Mouse (Mus musculus) cerebellum, adult 2 months (tissue): ENCODE measurements around the gene Cfap299. TPM values are rescaled to one million over a fixed set of nuclear protein-coding genes. Genes with fewer than 3 reads are reported as not detected.

Experiments used
- DNase-seq, 2 experiments: peaks; one replicate each; pipeline ENCODE4 v3.0.0; 2021
- H3K27ac ChIP-seq: fragments of 200-500 bp; 2 replicates; pipeline ENCODE4 v1.5.1; 2012; ENCODE audit warnings: low read length, control low read depth, inconsistent platforms; ENCODE audit not compliant: insufficient read depth
- H3K27me3 ChIP-seq: fragments of 200-500 bp; 2 replicates; pipeline ENCODE4 v1.6.1; 2012; ENCODE audit warnings: inconsistent platforms, mild to moderate bottlenecking, low read length, moderate library complexity; ENCODE audit not compliant: control insufficient read depth, insufficient read depth
- H3K4me1 ChIP-seq: fragments of 200-500 bp; 2 replicates; pipeline ENCODE4 v1.6.1; 2011; ENCODE audit warnings: low read length; ENCODE audit not compliant: control insufficient read depth, insufficient read depth
- H3K4me3 ChIP-seq: fragments of 200-500 bp; replicated peaks from 2 replicates; pipeline ENCODE3; 2011; ENCODE audit warnings: mild to moderate bottlenecking, low read depth, low read length, control low read depth; ENCODE audit not compliant: insufficient read depth
- CTCF ChIP-seq: fragments of 200-500 bp; IDR thresholded peaks from 2 replicates; pipeline ENCODE4 v1.5.1; 2011; ENCODE audit warnings: low read depth, mild to moderate bottlenecking, control low read depth, low read length, moderate library complexity, borderline replicate concordance; ENCODE audit not compliant: insufficient read depth
- POLR2A ChIP-seq: fragments of 200-500 bp; IDR thresholded peaks from 2 replicates; pipeline ENCODE4 v1.6.1; 2011; ENCODE audit warnings: low read length, control low read depth, borderline replicate concordance; ENCODE audit not compliant: insufficient read depth
- WGBS: fragments of 180-500 bp; shearing (Covaris S2); methylation state at CpG from one replicate; pipeline ENCODE4 v1.1.7; 2018; 5-methylcytosine and 5-hydroxymethylcytosine counted together
- polyA plus RNA-seq: library from polyadenylated mRNA; depleted of rRNA; stranded (reverse); fragments of >200 nt; gene quantifications from 2 replicates; pipeline ENCODE4 v1.2.3, GENCODE M21; 2012

Cfap299 gene
- polyA plus RNA-seq, 1 experiment = 0.85 TPM

DNA sequence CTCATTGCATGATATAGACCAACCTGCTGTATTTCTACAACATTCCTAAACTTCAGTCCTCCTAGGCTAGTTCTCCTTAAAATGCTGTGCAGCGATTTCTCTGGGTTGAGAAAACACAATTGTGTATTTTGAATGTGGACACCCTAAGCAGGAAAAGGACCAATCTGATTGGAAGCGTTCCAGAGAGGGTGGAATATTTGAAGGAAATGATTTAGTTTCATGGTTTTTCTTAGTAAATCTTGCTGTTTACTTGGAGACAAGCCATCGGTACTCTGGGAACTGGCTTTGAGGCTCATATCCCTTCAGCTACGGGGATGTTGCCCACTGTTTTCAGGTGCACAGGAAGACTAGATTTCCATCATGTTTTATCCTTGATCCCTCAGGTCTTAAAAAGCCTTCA lies 288.3 kb downstream of the Cfap299 start:
- no peak for DNase-seq
- no peak for TF ChIP-seq CTCF
- no peak for TF ChIP-seq POLR2A
- H3K4me3 ChIP-seq = no peak overlapping the region
- H3K27ac ChIP-seq = no peak overlapping the region
- no peaks in the 10 kb centered on the region for H3K27me3 ChIP-seq
- no peaks in the 10 kb centered on the region for H3K4me1 ChIP-seq
- 66% methylated on average over 4 of the region's 4 CpGs for WGBS

DNA sequence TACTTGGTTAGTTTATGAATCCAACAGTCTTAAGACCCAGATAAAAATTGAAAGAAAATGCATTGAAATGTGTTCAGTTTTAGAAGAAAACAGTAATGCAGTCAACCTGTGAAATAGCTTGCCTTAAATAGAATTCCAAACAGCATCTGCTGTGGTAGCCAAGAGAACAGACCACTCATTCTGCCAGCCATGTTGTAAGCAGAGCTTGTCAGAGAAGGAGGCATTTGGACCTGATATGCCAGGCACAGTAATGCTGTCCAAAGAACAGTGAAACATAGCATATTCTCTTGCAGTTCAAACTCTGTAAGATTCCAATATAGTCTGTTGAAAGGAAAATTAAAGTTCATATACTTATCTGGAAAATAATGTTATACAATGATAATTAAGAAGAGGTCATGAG lies 321.2 kb downstream of the Cfap299 start:
- no peak for DNase-seq
- TF ChIP-seq CTCF (no peak), POLR2A (no peak)
- Histone ChIP-seq H3K4me3 (no peak overlapping the region), H3K4me1 (no peaks in the 10 kb centered on the region), H3K27me3 (no peaks in the 10 kb centered on the region), H3K27ac (no peak overlapping the region)

DNA sequence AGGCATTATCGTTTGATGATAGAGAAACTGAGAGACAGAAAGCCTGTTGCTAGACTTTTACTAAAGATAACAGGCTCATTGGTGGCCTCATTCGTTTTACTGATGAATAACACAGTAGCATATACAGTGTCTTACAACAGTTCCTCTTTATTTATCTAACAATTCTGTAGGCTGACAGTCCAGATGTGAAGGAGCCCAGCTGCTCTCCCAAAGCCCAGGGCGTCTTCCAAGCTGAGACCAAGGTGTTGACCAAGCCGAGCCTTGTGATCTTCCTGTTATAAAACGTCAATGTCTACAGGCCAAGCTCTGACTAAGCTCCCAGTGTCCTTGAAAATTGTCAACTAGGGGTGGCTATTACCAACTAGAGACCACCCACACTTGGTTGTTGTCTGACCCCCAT lies 321.9 kb downstream of the Cfap299 start:
- no peak for DNase-seq

DNA sequence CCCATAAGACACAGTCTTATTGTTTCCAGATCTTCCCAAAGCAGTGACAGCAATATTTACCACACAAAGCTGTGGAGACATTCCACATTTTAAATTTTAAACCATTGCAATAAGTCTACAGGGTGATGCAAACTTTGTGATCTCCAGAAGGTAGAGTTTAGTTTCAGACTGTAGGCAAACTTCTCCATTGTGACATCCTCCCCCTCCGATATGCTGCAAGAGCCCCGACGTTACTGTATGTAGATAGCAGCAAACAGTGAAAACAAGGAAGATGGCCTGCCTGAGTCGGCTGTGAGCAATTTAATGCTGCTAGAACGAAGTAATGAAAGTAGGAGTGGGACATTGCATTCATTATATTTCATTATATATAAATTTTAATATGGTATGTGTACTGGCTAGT lies 359.1 kb downstream of the Cfap299 start:
- no peak for TF ChIP-seq POLR2A
- no peak for TF ChIP-seq CTCF
- Histone ChIP-seq H3K27ac (no peak overlapping the region), H3K4me1 (no peaks in the 10 kb centered on the region), H3K4me3 (no peak overlapping the region), H3K27me3 (no peaks in the 10 kb centered on the region; the same call in 1 of the 2 replicates)
- WGBS = 89% methylated on average over 5 of the region's 5 CpGs
- no peak for DNase-seq

More for the DNA sequence above, 321.9 kb downstream of the Cfap299 start:
- H3K27ac ChIP-seq = no peak overlapping the region
- H3K27me3 ChIP-seq = no peaks in the 10 kb centered on the region
- no peak for TF ChIP-seq CTCF
- no peak for TF ChIP-seq POLR2A
- 93% methylated on average over 5 of the region's 5 CpGs for WGBS
- H3K4me3 ChIP-seq = no peak overlapping the region
- no peaks in the 10 kb centered on the region for H3K4me1 ChIP-seq

DNA sequence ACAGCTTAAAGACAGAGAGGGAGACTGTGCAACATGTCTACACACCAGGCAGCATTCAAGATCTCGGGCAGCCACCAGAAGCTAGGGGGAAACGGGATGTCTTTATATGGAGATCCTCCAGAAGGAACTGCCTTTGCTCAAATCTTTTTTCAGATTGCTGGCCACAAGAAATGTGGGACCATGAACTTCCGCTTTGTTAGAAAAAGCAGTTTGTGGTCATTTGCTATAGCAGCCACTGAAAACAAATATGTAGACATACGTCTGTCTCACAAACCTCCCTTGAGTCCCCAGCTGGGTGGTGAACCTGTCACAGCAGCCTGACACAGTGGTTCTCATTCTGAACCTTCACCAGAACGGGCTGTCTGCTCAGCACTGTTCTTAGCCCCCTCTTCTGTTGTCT lies 363.0 kb downstream of the Cfap299 start:
- H3K27ac ChIP-seq = no peak overlapping the region
- 61% methylated on average over 5 of the region's 5 CpGs for WGBS

DNA sequence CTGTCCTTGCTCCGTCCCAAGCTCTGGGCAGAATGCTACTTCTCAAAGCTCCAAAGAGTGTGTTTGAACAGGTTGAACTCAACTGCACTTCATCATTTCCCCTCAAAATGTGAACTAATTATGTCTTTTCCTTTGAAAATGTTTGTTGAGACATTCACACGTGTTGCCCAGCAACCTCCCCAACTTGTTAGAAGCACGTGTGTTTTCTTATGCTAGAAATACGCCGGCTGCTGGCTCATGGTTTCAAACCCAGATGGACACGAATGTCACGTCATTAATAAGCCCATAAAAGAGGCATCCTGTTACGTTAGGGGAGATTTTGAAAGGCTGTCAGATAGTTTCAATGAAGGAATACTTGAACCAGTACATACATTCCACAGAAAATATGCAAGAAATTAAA lies 367.2 kb downstream of the Cfap299 start:
- 27% methylated on average over 8 of the region's 8 CpGs for WGBS
- no peaks in the 10 kb centered on the region for H3K27me3 ChIP-seq
- no peaks in the 10 kb centered on the region for H3K4me1 ChIP-seq
- TF ChIP-seq CTCF = no peak
- TF ChIP-seq POLR2A = no peak
- no peak for DNase-seq
- no peak overlapping the region for H3K27ac ChIP-seq
- H3K4me3 ChIP-seq = no peak overlapping the region

More for the DNA sequence above, 363.0 kb downstream of the Cfap299 start:
- H3K4me3 ChIP-seq = no peak overlapping the region
- DNase-seq = no peak
- no peaks in the 10 kb centered on the region; the same call in 1 of the 2 replicates for H3K27me3 ChIP-seq
- no peaks in the 10 kb centered on the region for H3K4me1 ChIP-seq
- TF ChIP-seq POLR2A (no peak), CTCF (no peak)

DNA sequence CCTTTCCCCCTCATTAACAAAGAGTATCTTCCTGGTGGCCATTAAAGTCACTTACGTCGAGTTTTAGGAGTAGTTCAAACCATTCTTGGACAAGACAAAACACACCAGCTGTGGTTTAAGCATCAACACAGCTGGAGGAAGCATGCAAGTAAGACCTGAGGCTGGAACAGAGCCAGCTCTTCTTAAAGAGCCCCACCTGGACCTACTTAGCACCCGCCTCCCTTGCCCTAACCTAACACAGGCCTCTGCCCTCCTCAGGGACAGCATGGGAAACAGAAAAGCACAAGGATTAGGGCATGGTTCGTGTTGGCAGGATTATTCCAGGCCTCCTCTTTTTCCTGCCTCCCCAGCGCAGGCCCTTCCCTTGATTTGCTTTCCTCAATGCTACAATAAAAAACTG lies 374.9 kb downstream of the Cfap299 start:
- no peak for DNase-seq
- H3K27me3 ChIP-seq = no peaks in the 10 kb centered on the region
- WGBS = 66% methylated on average over 5 of the region's 5 CpGs
- no peak overlapping the region for H3K27ac ChIP-seq
- TF ChIP-seq POLR2A (no peak), CTCF (no peak)
- H3K4me3 ChIP-seq = no peak overlapping the region
- no peaks in the 10 kb centered on the region for H3K4me1 ChIP-seq

DNA sequence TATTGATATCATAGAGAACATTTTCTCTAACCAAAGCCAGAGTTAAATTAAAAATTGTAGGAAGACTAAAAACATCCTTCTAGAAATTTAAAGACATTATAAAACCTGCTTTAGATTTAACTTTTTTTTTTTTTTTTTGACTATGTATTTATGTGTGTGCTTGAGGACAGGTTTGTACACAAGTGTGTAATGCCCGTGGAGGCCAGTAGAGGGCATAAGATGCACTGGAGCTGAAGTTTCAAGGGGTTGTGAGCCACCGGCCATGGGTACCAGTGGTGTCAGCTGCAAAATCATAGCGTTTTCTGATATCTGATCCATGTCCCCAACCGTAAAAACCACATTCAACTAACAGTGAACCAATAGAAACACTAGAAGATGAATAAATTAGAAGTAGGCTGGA lies 377.5 kb downstream of the Cfap299 start:
- TF ChIP-seq CTCF (no peak), POLR2A (no peak)
- Histone ChIP-seq H3K4me1 (no peaks in the 10 kb centered on the region), H3K4me3 (no peak overlapping the region), H3K27me3 (no peaks in the 10 kb centered on the region), H3K27ac (no peak overlapping the region)
- 75% methylated on average over 4 of the region's 4 CpGs for WGBS
- DNase-seq = no peak

DNA sequence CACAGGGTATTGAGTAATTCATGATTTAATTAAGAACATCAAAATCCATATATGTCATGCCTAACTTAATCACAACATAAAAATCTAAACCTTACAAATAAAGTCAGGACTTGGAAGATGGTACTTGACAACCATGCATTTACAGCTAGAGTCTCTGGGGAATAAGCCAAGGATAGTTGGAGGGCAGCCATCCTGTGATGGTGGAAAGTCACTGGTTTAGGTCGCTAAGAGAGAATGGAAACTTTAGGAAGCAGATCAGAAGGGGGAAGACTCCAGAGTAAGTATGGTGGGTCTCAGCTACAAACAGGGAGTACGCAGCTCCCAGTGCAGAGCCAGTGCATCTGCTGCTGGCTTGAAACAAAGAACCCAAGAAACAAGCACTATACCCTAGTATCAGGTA lies 386.3 kb downstream of the Cfap299 start:
- Histone ChIP-seq H3K4me1 (no peaks in the 10 kb centered on the region), H3K27me3 (no peaks in the 10 kb centered on the region), H3K4me3 (no peak overlapping the region), H3K27ac (no peak overlapping the region)
- TF ChIP-seq CTCF (no peak), POLR2A (no peak)
- WGBS = 30% methylated on average over 2 of the region's 2 CpGs
- no peak for DNase-seq
